Mouse (Mus musculus) heart, embryonic 14.5 days (tissue): ENCODE measurements at regions not wholly inside any gene's neighbourhood (a gene's known extent, or its start where the extent isn't known, plus 50 kb on each side); places are given as distances from the start of the nearest gene placed in this dataset.

ENCODE experiments used
- ATAC-seq: fragments of 200-750 bp; cut with Nextera tagmentation; 2 replicates; pipeline ENCODE4 v1.8.0; 2017; ENCODE audit warnings: low read depth, moderate TSS enrichment; ENCODE audit not compliant: insufficient number of reproducible peaks, insufficient read depth, low FRiP score
- H3K27ac ChIP-seq, 2 experiments: fragments of 200-500 bp in 1 of 2; fragments of 300-500 bp in 1 of 2; sonication (generic) in 1 of 2; replicated peaks in 1 of 2; 2 replicates each; pipeline ENCODE4 v1.5.1; 2012 to 2014; ENCODE audit warnings: low read depth in 2 of 2, low read length in 2 of 2, control low read depth in 1 of 2, mild to moderate bottlenecking in 1 of 2, mixed read lengths in 1 of 2; ENCODE audit not compliant: control insufficient read depth in 1 of 2, insufficient read depth in 1 of 2
- H3K27me3 ChIP-seq: fragments of 300-500 bp; sonication (generic); 2 replicates; pipeline ENCODE4 v1.6.1; 2014; ENCODE audit warnings: mild to moderate bottlenecking, low read length, control low read depth; ENCODE audit not compliant: control insufficient read depth, insufficient read depth
- H3K36me3 ChIP-seq: fragments of 300-500 bp; sonication (generic); 2 replicates; pipeline ENCODE4 v1.6.1; 2014; ENCODE audit warnings: mild to moderate bottlenecking, control low read depth, low read length, mixed read lengths; ENCODE audit not compliant: control insufficient read depth, insufficient read depth
- H3K4me1 ChIP-seq, 2 experiments: fragments of 200-500 bp in 1 of 2; fragments of 300-500 bp in 1 of 2; sonication (generic) in 1 of 2; 2 replicates each; pipeline ENCODE4 v1.6.1; 2012 to 2014; ENCODE audit warnings: low read length in 2 of 2, control low read depth in 1 of 2, mixed read lengths in 1 of 2; ENCODE audit not compliant: control insufficient read depth in 2 of 2, insufficient read depth in 2 of 2
- H3K4me2 ChIP-seq: fragments of 300-500 bp; sonication (generic); 2 replicates; pipeline ENCODE4 v1.6.1; 2014; ENCODE audit warnings: mild to moderate bottlenecking, low read length
- H3K4me3 ChIP-seq, 2 experiments: fragments of 200-500 bp in 1 of 2; fragments of 300-500 bp in 1 of 2; sonication (generic) in 1 of 2; 2 replicates each; pipeline ENCODE4 v1.5.1; 2012 to 2014; ENCODE audit warnings: low read length in 2 of 2, mild to moderate bottlenecking in 2 of 2, control low read depth in 1 of 2, low read depth in 1 of 2, moderate library complexity in 1 of 2; ENCODE audit not compliant: control insufficient read depth in 1 of 2, insufficient read depth in 1 of 2
- H3K9ac ChIP-seq: fragments of 300-500 bp; sonication (generic); 2 replicates; pipeline ENCODE4 v1.6.1; 2014; ENCODE audit warnings: mild to moderate bottlenecking, low read length
- H3K9me3 ChIP-seq: fragments of 300-500 bp; sonication (generic); 2 replicates; pipeline ENCODE4 v1.6.1; 2016; ENCODE audit warnings: low read length, control low read depth; ENCODE audit not compliant: control insufficient read depth
- WGBS: fragments of 180-500 bp; shearing (Covaris S2); extraction: QIAGEN DNeasy Blood & Tissue Kit; methylation state at CpG from one replicate; pipeline ENCODE4 v1.1.7; 2014; 5-methylcytosine and 5-hydroxymethylcytosine counted together

DNA sequence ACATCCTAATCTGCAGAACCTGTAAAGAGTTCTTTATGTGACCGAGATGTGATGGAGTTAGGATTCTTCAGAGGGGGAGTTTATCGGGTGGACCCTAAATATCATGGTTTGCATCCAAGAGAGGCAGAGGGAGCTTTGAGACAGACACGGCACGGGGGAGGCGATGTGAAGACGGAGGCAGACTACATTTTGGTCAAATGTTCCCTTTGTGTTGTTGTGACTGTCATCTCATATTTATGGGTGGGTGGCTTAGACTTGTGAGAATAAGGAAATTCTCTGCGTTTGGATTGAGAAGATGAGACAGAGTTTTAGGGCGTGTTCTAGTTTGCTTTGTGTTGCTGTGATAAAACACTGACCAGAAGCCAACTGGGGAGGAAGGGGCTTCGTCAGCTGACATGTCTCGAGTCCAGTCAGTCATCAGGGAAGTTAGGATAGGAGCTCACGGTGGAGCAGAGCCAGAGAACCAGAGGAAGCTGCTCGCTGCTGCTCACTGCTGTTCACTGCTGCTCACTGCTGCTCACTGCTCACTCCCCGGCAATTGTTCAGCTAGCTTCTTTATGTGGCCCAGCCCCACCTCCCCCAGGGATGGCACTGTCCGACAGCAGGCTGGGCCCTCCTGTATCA is 259.0 kb upstream of the Cnr1 start:
- Histone ChIP-seq H3K9me3 (no peaks in the 10 kb centered on the region), H3K4me1 (peaks cover 0 to 2% of the 10 kb centered on the region in 2 experiments; a peak in 1 of 4 replicates), H3K27ac (no peak overlapping the region), H3K4me3 (no peak overlapping the region), H3K27me3 (no peaks in the 10 kb centered on the region), H3K36me3 (no peaks in the 10 kb centered on the region), H3K9ac (no peak overlapping the region), H3K4me2 (no peak overlapping the region)
- WGBS = 61% methylated on average over 14 of the region's 14 CpGs
- no peak for ATAC-seq

DNA sequence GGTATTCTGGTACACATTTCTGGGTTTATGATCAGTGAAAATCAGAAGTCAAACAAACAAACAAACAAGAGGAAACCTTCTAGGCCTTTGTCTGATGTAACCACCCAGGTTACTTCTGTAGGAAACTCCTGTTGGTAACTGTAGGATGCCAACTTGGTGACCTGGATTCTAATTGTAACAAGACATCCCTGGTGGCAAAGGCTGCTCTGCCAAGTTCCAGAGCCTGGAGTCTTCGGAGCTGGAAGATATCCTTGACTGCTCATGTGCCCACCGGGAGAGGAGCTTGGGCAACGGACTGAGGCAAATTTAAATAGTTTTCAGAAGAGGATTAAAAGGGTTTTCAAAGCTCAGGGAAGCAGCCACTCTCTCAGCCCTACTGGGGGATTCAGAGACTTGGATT is 256.0 kb upstream of the Cnr1 start:
- H3K4me3 ChIP-seq = no peak overlapping the region
- H3K9me3 ChIP-seq = 0 out of 2 replicates have a peak, but pooled peaks cover 3% of the 10 kb centered on the region
- H3K4me2 ChIP-seq = no peak overlapping the region
- no peak overlapping the region for H3K9ac ChIP-seq
- 70% methylated on average over 3 of the region's 3 CpGs for WGBS
- no peaks in the 10 kb centered on the region for H3K36me3 ChIP-seq
- H3K27ac ChIP-seq = no peak overlapping the region
- H3K27me3 ChIP-seq = no peaks in the 10 kb centered on the region
- H3K4me1 ChIP-seq = peaks cover 0 to 2% of the 10 kb centered on the region in 2 experiments; a peak in 1 of 4 replicates
- no peak for ATAC-seq

DNA sequence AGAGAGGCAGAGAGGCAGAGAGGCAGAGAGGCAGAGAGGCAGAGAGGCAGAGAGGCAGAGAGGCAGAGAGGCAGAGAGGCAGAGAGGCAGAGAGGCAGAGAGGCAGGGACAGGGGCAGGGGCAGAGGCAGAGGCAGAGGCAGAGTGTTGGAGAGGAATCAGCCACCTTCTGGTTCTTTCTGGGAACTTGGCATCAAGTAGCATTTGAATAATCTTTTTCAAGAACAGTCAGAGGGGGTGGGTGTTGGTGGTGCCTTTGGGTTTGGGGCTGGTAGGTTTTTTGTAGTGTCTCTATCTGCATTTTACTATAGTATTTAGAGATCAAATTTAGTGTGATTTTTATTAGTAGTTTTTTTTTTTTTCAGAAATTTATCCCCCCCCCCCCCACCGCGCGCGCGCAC is 249.3 kb upstream of the Cnr1 start:
- ATAC-seq = no peak
- H3K4me1 ChIP-seq = no peaks in the 10 kb centered on the region
- no peak overlapping the region for H3K9ac ChIP-seq
- no peak overlapping the region for H3K4me3 ChIP-seq
- H3K27ac ChIP-seq = no peak overlapping the region
- H3K27me3 ChIP-seq = no peaks in the 10 kb centered on the region
- WGBS = no CpG with 5 or more reads among the region's 5 CpGs
- 0 out of 2 replicates have a peak, but pooled peaks cover 3% of the 10 kb centered on the region for H3K9me3 ChIP-seq
- H3K4me2 ChIP-seq = no peak overlapping the region
- H3K36me3 ChIP-seq = no peaks in the 10 kb centered on the region

- no peak for ATAC-seq
- Histone ChIP-seq H3K27me3 (no peaks in the 10 kb centered on the region), H3K4me1 (no peaks in the 10 kb centered on the region), H3K4me2 (no peak overlapping the region), H3K27ac (no peak overlapping the region), H3K4me3 (no peak overlapping the region), H3K36me3 (no peaks in the 10 kb centered on the region), H3K9me3 (no peaks in the 10 kb centered on the region), H3K9ac (no peak overlapping the region)
- 71% methylated on average over 3 of the region's 3 CpGs for WGBS
Observed at GRCm38 (mm10) chr4:33679351-33679750, 245.0 kb upstream of the Cnr1 start.

DNA sequence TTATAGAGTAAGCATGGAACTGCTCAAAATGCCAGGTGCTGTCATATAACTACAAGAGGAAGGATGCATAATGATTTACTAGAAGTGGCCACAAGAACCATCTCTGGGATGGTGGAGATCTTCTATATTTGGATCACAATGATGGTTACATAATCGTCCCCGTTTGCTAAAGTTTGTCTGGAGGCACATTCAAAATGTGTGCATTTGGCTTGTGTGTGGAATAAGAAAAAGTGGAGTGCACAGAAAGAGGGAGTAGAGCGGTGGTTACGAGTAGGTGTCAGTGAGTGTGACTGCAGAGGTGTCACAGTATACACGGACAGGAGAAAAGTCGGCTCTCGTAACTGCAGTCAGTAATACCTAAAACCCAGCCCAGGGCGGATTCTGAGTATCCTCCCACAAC is 238.3 kb upstream of the Cnr1 start:
- Histone ChIP-seq H3K4me3 (no peak overlapping the region), H3K4me2 (no peak overlapping the region), H3K9ac (no peak overlapping the region), H3K36me3 (no peaks in the 10 kb centered on the region), H3K27me3 (no peaks in the 10 kb centered on the region), H3K9me3 (no peaks in the 10 kb centered on the region), H3K4me1 (no peaks in the 10 kb centered on the region), H3K27ac (no peak overlapping the region)
- WGBS = 77% methylated on average over 8 of the region's 8 CpGs
- no peak for ATAC-seq

GRCm38 (mm10) chr4:33687434-33687833 is 237.0 kb upstream of the Cnr1 start:
- H3K9me3 ChIP-seq = no peaks in the 10 kb centered on the region
- H3K9ac ChIP-seq = no peak overlapping the region
- no peak overlapping the region for H3K27ac ChIP-seq
- H3K4me3 ChIP-seq = no peak overlapping the region
- H3K36me3 ChIP-seq = no peaks in the 10 kb centered on the region
- WGBS = 56% methylated on average over 7 of the region's 7 CpGs
- H3K4me1 ChIP-seq = no peaks in the 10 kb centered on the region
- no peak for ATAC-seq
- no peaks in the 10 kb centered on the region for H3K27me3 ChIP-seq
- H3K4me2 ChIP-seq = no peak overlapping the region

- Histone ChIP-seq H3K9me3 (no peaks in the 10 kb centered on the region), H3K9ac (no peak overlapping the region), H3K4me1 (no peaks in the 10 kb centered on the region), H3K36me3 (no peaks in the 10 kb centered on the region), H3K27ac (no peak overlapping the region), H3K27me3 (no peaks in the 10 kb centered on the region), H3K4me2 (no peak overlapping the region), H3K4me3 (no peak overlapping the region)
- WGBS = 81% methylated on average over 4 of the region's 4 CpGs
- ATAC-seq = no peak
Observed at GRCm38 (mm10) chr4:33693441-33693840, 231.0 kb upstream of the Cnr1 start.

DNA sequence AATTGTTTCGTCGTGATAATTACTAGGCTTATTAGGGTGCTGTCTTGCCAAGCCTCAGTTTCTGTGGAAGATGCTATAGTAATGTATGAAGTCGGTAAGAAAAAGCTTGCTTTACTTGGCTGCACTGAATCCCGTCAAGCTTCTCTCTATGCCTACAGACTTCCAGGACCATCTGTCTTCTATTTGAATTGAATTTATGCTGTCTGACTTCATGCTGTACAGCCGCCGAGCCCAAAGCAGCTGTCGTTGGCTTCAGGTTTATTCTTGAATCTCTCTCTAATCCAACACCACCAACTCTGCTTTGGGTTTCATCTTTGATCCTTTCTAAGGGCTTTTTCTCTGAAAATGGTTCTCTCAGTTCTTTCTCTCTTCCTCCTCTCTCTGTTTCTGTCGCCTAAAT is 227.4 kb upstream of the Cnr1 start:
- Histone ChIP-seq H3K27me3 (no peaks in the 10 kb centered on the region), H3K9me3 (no peaks in the 10 kb centered on the region), H3K9ac (no peak overlapping the region), H3K36me3 (no peaks in the 10 kb centered on the region), H3K4me3 (no peak overlapping the region), H3K4me2 (no peak overlapping the region), H3K27ac (no peak overlapping the region), H3K4me1 (no peaks in the 10 kb centered on the region)
- no peak for ATAC-seq
- 80% methylated on average over 8 of the region's 8 CpGs for WGBS
